Mouse (Mus musculus) bone marrow, adult 2 months (tissue): ENCODE data around the gene Cadps.

Experiments used
- CTCF ChIP-seq: fragments of 200-500 bp; IDR thresholded peaks from 2 replicates; pipeline ENCODE4 v1.5.1; 2011; ENCODE audit warnings: low read length, control low read depth; ENCODE audit not compliant: control insufficient read depth, insufficient read depth
- POLR2A ChIP-seq: fragments of 200-500 bp; IDR thresholded peaks from 2 replicates; pipeline ENCODE4 v1.6.1; 2011; ENCODE audit warnings: low read depth, mild to moderate bottlenecking, control low read depth, low read length, borderline replicate concordance; ENCODE audit not compliant: control insufficient read depth

- TF ChIP-seq CTCF (no peak), POLR2A (no peak)
Observed at GRCm38 (mm10) chr14:12410276-12410675, 412.6 kb downstream of the Cadps start.
